Mouse (Mus musculus): Measurements from ENCODE around the gene Itgb1.

Gene Itgb1

DNA sequence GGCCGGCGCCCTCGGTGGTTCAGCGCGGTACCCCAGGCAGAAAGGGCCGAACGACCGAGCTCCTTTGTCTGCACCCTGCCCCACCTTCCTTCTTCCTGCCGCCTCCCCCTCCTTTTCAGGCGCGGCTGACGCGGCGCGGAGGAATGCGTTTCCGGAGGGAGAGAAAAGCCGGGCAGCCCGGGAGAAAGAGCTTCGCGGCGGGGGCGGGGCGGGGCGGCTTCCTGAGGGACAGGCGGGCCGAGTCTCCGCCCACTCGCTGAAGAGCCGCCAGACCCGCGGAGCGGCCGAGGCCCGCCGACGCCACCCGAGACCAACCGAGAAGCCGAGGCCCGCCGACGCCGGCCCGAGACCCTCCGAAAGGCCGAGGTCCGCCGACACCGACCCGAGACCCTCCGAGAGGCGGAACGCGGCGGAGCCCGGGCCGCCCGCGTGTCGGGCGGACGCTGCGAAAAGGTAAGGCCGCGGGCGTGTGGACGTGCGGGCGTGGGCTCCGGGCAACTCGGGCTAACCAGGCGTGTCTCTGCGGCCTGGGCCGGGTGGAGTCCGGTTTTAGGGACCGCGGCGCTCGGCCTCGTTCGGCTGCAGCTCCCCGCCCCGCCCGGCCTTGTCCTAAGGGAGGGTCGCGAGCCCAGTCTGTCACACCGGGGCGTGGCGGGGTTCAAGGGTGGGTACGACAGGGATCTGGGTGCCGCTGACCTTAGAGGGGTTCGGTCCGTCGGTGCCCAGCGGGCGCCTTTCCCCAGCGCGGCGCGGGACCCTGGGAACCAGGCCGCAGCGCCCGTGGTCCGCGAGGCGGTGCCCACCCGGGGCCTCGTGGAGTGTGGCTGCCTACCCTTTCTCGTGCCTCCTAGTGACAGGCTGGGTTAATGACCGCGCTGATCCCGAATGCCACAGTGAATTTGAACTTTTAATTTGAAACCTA lies at the start of gene Itgb1:
Gene Itgb1 (plus strand): TSS at position 148 of the 922 bp plus-strand sequence.
- peak; percentile 93 for DNase-seq (ENCODE audit: low spot score)

DNA sequence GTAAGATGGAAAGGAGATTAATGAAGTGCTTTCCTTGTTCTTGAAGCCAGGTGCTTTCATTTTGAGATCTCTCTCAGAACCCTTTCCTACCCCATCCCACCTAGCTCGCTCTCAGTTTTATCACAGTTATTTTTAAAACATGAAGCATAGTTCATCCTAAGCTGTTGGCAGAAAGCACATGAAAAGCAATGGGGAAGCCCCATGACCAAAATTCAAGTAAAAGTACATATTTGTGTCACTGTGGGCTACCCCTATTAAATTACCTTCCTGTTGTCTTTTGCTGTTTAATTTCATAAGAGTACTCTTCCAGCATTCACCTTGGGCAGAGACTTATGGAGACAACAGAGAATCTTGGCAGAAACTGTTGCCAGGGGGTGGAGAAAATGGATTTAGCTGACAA lies 42.4 kb upstream of the Itgb1 start:
- DNase-seq (ENCODE audit: low spot score) = no peak

DNA sequence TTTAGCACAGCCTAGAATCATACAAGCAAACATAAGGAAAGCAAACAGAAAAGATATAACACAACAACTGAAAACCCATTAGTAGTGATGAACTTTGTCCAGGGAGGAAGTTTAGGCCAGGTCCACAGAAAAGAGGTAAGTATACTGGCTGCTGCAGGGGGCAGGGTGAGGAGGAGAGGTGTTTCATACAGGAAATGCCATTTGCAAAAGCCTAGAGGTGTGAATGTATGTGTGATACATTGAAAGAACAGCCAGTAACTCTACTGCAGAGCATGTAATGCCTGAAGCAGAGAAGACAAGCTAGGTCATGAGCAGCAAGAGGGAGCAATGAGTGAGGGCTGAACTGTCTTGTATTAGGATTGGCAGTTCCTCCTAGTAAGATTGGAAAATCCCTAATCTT lies 40.0 kb upstream of the Itgb1 start:
- no peak for DNase-seq (ENCODE audit: low spot score)

DNA sequence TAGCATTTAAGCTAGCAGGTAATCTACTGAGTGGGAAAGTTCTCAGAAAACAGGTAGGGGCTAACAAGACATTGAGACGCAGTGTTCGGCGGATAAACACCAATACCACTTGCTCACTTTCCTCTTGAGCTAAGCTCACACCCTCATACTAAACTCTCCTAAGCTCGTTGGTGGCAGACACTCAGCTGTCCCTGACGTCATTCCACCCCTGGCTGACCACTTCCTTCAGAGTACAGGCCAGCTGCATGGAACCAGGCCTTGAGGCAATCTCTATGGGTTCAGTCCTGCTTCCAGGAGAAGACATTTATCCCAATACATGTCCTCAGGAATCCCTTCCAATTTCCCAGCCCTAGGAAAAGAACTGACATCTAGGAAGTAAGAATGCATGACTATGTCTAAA lies 39.0 kb upstream of the Itgb1 start:
- DNase-seq (ENCODE audit: low spot score) = no peak

DNA sequence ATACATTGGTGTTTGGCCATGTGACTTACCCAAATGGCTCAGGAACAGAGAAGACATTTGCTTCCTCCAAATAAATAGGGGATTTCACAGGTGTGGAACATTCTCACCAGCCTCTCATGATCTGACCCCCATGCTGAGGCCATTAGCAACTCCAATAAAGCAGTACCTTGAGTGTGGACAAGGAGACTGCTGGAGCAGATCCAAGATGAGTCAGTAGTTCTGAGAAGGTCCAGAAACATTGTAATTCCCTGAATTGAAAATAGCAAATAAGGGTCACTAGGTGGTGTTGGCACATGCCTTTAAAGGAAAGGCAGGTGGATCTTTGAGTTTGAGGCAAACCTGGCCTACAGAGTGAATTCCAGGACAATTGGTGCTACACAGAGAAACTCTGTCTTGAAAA lies 37.4 kb upstream of the Itgb1 start:
- no peak for DNase-seq (ENCODE audit: low spot score)

DNA sequence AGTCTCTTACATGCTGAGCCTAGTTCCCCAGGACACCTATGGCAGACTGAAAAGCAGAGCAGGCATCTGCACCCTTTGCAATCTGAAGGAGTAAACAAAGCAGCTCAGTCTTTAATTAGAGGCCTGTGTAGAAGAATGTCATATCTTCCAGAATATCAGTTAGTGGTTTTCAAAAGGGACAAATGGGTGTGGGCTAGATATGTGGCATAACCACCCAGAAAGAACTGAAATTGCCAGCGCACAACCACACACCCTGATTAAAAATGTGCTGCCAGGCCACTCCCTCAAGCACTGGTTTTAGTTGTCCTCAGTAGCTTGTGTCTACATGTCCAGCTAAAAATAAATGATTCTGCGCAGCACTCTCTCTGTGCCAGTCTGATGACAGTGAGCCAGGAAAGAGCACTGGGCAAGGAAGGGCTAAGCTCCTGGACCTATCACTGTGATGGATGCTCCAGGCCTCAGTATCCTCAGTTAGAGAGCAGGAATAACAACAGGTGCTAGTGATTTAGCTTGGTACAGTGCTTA lies 35.1 kb upstream of the Itgb1 start:
- DNase-seq (ENCODE audit: low spot score) = no peak

DNA sequence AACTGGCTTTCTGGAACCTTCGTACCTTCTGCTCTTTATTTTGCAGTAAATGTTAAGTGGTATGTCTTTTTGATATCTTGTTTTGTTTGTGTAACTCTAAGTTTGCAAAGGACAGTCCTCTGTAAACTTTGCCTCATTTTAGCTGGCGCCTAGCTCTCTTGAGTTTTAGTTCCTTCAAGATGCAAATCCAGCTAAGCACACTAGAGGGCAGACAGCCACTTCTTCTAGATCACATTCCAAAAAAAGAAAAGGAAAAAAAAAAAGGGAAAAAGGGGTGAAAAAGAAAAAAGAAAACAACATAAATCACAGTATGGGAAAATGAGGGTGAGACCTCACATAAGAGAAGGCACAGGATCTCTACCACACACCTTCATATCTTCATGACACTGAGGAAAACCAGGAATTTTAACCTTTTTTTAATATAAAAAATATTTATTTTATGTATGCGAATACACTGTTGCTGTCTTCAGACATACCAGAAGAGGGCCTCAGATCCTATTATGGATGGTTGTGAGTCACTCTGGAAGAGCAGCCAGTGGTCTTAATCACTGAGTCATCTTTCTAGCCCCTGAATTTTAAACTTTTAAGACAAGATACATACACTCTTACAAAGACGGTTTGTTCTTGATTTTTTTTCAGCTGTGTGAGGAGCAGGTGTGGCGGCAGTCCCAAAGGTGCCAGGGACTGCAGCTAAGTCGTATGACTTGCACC lies 32.9 kb upstream of the Itgb1 start:
- DNase-seq (ENCODE audit: low spot score) = no peak

DNA sequence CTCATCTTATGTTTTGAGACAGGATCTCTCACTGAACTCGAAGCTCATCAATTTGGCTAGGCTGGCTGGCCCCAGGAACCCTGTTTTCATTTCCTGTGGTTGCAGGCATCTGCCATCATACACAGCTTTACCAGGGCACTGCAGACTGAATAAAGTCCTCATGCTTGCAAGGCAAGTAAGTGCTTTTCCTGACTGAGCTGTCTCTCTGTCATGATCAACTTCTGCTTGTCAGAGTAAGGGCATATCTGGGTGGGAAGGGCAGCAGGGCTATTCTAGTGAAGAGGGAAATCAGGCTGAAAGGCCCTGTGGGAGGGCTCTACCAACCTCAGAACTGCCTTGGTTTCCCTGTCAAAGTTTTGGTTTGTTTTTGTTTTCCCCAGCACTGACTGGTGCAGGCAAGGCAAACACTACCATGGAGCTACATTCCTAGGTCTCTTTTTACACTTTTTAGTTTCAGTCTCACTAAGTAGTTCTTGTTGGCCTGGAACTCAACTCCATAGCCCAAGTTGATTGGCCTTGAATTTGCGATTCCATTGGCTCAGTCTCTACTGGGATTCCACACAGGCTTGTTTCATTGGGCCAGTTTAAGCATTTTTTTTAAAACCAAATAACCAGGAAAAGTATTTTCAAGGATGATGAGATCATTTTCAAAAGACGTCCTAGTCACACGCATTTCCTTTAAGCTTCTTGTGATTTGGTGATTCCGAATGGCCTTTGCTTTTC lies 31.7 kb upstream of the Itgb1 start:
- no peak for DNase-seq (ENCODE audit: low spot score)

DNA sequence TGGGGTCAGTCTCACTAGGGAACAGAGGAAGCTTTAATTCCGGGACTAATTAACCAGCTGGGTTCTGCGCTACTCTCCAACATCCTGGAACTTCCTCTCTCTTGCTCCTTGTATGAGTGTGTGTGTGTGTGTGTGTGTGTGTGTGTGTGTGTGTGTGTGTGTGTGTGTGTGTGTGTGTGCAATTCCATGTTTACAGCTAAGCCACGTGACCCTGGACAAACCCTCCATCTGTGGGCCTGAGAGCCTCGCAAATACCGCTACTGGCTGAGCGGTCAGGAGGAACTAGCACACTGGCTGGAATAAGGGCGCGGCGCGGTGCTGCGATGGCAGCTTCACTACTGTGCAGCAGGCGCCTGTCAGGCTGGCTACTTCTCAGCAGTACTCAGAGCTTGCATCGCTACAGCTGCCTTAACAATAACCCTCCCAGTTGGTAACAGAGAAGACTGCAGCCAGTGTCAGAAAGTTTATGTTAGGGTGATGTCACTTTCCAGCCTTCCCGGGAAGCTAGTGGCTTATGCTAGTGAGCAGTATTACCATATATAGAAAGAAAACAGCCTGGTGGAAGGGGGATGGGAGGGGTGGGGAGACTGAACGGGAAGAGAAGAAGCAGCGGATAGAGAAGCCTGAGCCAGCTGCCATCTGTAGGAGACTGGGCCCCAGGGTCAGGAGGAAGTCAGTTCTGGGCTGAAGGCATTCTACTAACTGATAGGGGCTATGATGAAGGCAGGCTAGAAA lies 30.9 kb upstream of the Itgb1 start:
- DNase-seq (ENCODE audit: low spot score) = peak; percentile 16

DNA sequence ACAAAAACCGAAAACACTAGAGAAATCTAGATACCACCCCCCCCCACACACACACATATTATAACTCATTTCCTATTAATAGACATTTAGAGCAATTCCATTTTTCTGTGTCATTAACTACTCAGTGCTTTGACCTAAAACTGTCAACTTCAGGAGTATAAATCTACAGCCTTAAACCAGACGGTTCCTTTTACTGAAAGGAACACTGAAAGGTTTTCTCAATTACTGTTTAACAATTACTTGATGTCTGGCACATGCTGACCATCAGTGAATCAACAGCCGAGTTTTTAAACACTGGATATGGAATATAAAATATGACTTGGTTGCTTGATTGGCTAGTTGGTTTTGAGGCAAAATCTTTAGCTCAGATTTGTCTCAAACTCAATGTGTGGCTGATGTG lies 23.3 kb upstream of the Itgb1 start:
- no peak for DNase-seq (ENCODE audit: low spot score)

DNA sequence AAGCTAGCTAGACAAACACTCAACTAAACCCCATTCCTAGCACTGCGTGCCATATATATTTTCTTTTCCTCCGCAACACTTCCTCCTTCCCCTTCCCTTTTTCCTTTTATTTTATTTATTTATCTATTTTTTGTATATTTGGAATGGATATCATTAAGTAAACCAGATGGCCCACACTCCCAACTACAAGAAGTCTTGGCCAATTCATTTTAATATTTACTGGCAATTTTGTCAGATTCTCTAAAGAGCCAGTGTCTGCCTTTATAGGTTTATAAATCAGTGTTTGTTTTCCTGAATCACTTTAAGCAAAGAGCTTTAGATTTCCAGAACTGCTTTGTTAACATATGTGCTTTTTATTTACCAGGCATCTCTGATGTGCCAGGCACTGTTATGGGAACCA lies 22.8 kb upstream of the Itgb1 start:
- DNase-seq (ENCODE audit: low spot score) = no peak

DNA sequence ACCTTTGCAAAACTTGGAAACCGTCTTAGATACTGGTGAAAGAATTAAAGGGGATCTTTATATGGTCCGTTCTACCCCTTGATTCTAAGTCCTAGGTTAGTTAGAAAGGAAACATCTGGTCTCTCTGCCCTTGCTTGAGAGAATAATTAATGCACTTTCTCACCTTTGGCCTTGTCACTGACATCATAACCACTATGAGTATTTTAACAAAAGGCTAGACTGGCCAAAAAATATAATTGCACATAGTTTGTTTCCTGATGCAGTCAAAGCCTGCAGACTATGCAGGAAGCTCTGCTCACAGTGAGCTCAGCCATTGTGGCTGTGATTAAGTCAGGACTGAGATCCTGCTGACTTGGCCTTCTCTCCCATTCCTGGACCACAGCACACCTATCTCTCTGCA lies 22.3 kb upstream of the Itgb1 start:
- no peak for DNase-seq (ENCODE audit: low spot score)

DNA sequence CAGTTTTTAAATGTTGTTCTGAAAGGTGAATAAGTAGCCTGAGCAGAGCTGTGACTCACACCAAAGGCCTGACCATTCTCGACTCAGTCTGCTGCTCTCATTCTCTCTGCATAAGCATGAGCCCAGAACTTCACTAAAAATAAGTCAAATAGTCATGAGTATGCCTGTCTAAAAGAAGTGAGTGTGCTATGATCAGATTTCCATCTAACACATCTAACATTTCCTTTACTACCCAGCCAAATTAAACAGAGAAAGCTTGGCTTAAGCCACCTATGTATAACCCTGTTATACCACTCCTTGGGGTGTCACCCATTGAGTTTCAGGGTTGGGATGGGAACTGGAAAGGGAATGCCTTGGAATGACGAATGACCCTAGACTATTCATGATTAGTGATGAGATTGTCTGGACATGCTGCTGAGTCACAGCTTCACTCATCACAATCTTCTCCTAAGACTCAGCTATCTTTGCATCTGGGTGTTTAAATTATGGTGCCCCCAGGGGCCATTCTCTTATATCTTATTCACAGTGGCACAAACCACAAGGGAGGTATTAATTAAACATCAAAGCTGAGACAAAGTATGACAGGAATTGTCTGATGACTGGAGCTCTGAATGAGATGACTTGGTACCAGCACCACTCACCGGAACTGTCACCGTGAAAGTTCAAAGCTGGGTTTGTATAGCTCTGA lies 18.7 kb upstream of the Itgb1 start:
- DNase-seq (ENCODE audit: low spot score) = no peak

DNA sequence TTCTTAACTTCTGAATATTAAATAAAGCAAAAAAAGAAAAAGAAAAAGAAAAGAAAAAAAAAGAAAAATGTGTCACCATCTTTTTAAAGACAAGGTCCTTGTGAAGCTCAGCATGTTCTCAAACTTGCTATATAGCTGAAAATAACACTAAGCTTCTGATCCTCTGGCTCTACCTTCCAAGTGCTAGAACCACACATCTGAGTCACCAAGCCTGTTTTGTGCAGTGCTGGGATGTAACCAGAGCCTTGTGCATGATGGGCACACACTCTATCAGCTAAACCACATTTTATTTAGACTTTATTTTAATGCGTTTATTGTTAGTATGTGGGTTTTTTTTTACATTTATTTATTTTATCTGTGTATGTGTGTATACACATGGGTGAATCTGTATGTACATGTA lies 13.6 kb upstream of the Itgb1 start:
- no peak for DNase-seq (ENCODE audit: low spot score)

DNA sequence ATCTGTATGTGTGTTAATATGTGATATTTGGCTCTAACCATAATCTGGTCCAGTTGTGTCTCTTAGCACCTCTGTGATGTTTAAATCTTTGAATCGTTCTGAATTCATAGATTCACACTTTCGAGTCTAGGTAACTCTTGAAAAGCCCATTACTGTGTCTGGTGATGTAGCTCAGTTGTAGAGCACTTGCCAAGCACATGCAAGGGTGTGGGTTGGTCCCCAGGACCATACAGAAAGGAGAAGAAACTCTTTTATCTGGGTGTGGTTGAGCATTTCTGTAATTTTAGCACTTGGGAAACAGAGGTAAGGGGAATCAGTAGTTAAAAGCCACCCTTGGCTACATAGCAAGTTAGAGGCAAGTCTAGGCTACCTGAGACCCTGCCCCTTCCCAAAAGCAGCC lies 13.0 kb upstream of the Itgb1 start:
- DNase-seq (ENCODE audit: low spot score) = no peak

DNA sequence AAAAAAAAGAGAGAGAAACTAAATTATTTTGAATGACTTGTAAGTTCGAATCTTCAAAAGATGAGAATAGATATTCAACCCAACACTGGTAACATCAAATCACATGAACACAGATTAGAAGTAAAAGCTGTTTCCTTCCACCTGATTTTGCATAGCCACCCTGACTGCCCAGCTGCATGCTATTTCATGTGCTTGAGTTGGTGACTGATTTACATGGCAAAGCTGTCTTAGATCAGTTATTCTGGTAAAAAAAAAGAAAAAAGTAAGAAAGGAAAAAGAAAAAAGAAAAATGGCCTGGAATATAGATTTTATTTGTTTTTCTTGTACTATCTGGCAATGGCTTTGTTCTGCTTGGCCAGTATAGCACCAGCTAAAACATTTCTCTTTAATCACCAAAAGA lies 12.5 kb upstream of the Itgb1 start:
- no peak for DNase-seq (ENCODE audit: low spot score)

DNA sequence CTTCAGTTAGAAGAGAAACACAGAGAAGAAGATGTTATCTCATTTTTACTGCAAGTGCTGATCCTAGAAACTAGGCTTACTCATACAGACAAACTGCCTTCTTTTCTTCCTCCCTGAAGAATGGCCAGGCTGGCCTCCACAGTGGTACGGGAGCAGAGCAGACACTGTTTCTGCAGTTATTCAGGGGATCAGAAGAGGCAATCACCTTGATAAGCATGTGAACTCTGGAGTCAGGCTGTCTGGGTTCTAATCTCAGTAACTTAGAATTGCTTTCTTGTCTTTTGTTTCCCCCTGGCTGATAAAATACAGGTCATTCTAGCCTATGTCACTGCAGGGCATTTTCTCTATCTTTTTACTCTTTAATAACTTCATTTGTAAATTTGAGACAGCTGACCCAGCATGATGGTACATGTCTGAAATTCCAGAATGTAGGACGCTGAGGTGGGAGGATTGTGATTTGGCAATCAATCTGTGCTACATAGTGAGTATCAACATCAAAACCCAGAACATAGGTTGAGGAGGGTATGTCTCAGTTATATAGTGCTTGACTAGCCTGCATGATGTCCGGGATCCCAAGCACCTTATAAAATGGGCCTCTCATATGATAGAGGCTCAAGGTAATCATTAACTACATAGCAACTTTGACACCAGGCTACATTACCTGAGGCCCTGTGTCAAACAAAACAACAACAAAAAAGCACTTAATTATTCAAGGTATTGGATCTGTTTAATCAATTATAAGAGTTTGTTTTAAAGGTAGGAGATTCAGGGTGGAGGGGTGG lies 9.4 kb upstream of the Itgb1 start:
- no peak for DNase-seq (ENCODE audit: low spot score)

DNA sequence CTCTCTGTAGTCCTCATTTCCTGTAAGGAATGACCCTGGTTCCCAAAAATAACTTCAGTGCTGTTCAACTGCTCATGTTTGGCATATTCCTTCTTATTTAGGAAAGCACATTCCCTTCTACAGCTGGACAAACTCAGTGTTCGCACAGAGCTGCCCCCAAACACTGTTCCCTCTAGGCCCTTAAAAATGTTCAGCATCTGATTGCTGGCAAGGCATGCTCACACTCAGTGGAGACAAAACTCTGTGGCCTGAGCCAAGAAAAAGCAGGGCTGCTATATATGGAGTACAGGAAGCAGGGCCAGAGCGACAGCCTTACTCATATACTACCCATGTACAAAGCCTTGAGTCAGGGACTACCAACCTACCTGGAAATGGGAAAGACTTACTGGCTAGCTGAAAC lies 5.5 kb upstream of the Itgb1 start:
- peak; percentile 10 for DNase-seq (ENCODE audit: low spot score)

DNA sequence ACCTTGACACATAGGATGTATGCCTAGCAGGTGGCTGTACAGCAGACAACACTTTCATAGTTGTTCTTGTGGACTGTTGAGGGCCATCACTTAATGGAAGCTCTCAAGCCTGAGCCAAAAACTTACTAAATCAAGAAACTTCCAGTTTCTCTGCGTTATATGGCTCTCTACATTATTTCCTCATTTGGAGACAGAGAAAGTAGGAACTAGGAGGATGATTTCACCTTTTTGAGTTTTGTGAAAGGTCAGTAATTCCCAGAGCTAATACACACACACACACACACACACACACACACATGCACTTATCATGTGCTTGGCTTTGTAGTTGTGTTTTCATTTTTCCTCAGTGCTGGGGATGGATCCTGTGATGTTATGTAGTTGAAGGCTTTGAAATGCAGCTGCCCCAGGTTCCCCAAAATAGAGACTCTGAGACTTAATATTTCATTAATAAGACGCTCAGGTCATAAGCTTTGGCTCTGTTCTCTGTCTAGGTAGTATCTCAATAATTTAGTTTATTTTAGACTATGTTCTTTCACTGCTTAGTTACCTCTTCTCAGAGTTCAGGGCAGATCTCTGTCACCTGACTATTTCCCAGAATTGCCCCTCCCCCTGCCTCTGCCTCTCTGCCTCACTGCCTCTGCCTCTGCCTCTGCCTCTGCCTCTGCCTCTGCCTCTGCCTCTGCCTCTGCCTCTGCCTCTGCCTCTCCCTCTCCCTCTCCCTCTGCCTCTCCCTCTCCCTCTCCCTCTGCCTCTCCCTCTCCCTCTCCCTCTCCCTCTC lies 4.7 kb upstream of the Itgb1 start:
- DNase-seq (ENCODE audit: low spot score) = no peak

DNA sequence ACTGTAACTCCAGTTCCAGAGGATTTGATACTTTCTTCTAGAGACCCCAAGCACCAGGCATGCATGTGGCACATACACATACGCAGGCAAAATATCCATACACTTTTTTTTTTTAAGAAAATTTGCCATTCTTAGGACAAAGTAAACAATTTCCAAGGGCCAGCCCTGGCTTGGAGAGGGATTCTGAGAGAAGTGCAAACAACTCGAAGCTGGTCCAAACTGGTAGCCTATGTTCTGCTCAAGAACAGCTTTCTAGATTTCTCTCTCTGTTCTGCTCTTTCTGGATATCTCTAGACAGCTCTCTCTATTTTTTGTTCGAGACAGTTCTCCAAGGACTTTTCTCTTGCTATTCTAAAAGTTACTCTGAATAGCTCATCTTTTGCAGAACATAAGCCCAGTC lies 3.5 kb upstream of the Itgb1 start:
- DNase-seq (ENCODE audit: low spot score) = no peak
